Mouse (Mus musculus) bone marrow macrophage, adult 2 months (primary cell): Measurements from ENCODE around the gene Zer1. TPM values are rescaled to one million over a fixed set of nuclear protein-coding genes. Genes with fewer than 3 reads are reported as not detected.

Source experiments
- H3K27ac ChIP-seq: 2 replicates; pipeline ENCODE4 v1.5.1; 2012; ENCODE audit warnings: low read depth, low read length; ENCODE audit not compliant: insufficient read depth
- H3K4me1 ChIP-seq: 2 replicates; pipeline ENCODE4 v1.6.1; 2012; ENCODE audit warnings: low read length; ENCODE audit not compliant: control insufficient read depth, insufficient read depth
- H3K4me3 ChIP-seq: 2 replicates; pipeline ENCODE4 v1.5.1; 2012; ENCODE audit warnings: mild to moderate bottlenecking, low read length, moderate library complexity; ENCODE audit not compliant: insufficient read depth
- CTCF ChIP-seq: IDR thresholded peaks from 2 replicates; pipeline ENCODE4 v1.5.1; 2012; ENCODE audit warnings: low read depth, mild to moderate bottlenecking, low read length, moderate library complexity
- POLR2A ChIP-seq: IDR thresholded peaks from 2 replicates; pipeline ENCODE4 v1.6.1; 2012; ENCODE audit warnings: mild to moderate bottlenecking, low read depth, low read length, borderline replicate concordance
- polyA plus RNA-seq: library from polyadenylated mRNA; stranded (reverse); fragments of >200 nt; gene quantifications from 2 replicates; pipeline ENCODE4 v1.2.4, GENCODE M21; 2012; ENCODE audit not compliant: missing spikeins, insufficient read depth, insufficient read length

The Zer1 gene
- polyA plus RNA-seq, 1 experiment = 26.8 TPM

DNA sequence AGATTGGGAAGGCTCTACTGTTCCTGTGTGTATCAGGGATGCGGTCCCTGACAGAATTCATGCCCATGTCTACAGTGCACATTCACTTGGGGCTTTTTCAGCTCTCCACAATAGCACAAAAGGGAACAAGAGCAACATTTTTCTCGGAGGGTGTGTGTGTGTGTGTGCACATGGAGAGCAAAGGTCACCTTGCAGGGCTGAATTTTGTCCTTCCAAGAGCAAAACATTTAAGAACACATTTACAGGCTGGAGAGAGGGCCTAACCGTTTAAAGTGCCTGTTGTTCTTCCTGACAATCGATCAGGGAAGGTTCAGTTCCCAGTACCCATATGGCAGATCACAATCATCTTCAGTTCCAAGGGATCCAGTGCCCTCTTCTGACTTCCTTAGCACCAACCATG lies 5.8 kb upstream of the Zer1 start:
- Histone ChIP-seq H3K4me1 (peaks cover 12% of the 10 kb centered on the region), H3K4me3 (no peak overlapping the region), H3K27ac (no peak overlapping the region)
- TF ChIP-seq CTCF = no peak
- TF ChIP-seq POLR2A = no peak

DNA sequence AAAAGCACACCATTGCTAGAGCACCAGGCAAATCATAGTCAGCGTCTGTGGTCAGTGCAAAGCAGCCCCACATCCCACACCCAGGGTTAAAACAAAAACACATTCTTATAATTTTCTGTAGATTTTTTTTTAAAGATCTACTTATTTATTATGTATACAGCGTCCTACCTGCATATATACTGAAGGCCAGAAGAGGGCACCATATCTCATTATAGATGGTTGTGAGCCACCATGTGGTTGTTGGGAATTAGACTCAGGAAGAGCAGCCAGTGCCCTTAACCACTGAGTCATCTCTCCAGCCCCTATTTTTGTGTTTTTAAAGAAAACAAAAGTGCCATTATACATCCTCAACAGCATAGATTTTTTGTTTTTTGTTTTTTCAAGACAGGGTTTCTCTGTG lies 4.4 kb upstream of the Zer1 start:
- no peak overlapping the region for H3K27ac ChIP-seq
- TF ChIP-seq POLR2A (no peak), CTCF (no peak)
- H3K4me3 ChIP-seq = no peak overlapping the region
- H3K4me1 ChIP-seq = peaks cover 15% of the 10 kb centered on the region

DNA sequence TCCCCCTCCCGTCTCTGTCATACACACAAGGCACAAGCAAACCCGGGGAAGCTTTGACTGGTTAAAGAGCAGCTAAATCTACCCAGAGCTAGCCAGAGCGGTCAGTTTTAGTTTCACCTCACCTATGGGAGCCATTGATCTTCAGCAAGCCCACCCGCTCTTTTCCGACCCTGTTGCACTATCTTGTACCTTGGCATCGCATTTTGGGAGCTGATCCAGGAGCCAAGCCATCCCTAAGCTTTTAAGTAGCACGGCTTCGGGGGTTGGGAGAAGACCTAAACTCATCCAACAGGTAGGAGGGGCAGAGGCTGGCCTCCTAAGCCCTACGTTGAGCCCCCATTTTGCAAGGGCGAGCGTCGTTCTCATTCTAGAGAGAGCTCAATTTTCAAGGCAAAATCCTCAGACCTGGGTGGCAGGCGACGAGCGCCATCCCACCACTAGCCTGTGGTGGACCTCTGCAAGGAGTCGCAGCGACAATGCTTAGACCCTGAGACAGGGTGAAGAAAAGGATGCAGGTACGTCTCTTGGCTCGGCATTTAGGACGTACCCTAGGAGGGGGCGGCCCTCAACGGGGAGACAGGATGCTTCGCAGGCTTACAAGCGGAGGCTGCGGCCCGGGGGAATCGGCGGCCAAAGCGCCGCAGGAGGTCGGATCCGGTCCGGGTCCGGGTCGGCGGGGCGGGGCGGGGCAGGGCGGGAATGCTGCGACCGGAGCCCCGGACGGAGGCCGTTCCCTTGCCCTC lies 485 bp downstream of the Zer1 start:
- H3K4me3 ChIP-seq = peak overlapping the region; percentile 91
- H3K27ac ChIP-seq = no peak overlapping the region
- peaks cover 7% of the 10 kb centered on the region for H3K4me1 ChIP-seq
- no peak for TF ChIP-seq POLR2A
- no peak for TF ChIP-seq CTCF

DNA sequence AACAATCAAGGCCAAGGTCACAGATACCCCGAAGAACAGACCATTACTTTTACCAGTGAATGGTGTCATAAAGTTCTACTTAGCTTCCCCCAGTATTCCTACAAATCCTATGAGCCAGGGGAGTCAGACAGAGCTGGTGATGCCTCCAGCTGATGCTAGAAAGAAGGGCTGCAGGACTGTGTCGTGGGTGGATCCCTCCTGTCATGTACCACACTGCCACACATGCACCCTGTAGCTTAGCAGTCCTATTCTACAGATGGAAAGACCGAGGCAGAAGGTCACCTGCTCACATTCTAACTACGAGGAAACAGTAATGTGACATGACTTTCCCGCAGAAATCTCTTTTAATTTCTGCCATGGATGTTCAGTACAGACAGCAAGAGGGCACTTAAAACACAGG lies 1.6 kb downstream of the Zer1 start:
- no peak overlapping the region for H3K27ac ChIP-seq
- H3K4me3 ChIP-seq = no peak overlapping the region
- H3K4me1 ChIP-seq = peaks cover 7% of the 10 kb centered on the region
- no peak for TF ChIP-seq POLR2A
- no peak for TF ChIP-seq CTCF

DNA sequence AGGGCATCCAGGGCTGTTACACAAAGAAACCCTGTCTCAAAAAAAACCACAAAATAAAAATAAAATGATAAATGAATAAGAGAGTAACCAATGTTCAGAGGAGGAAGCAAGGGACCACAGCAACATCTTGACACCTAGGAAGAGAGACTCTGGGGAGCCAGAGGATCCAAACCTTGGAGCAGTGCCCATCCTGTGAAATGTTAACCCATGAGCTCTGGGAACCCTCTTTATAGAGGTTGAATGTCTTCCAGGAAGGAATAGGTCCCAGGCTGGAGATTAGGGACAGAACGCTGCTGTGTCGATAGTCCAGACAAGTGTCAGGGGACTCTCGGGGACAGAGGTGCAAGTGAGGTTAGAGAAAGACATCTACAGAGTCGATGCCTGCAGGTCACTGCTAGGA lies 4.1 kb downstream of the Zer1 start:
- Histone ChIP-seq H3K4me3 (no peak overlapping the region), H3K27ac (no peak overlapping the region), H3K4me1 (peaks cover 6% of the 10 kb centered on the region)
- no peak for TF ChIP-seq POLR2A
- TF ChIP-seq CTCF = no peak

DNA sequence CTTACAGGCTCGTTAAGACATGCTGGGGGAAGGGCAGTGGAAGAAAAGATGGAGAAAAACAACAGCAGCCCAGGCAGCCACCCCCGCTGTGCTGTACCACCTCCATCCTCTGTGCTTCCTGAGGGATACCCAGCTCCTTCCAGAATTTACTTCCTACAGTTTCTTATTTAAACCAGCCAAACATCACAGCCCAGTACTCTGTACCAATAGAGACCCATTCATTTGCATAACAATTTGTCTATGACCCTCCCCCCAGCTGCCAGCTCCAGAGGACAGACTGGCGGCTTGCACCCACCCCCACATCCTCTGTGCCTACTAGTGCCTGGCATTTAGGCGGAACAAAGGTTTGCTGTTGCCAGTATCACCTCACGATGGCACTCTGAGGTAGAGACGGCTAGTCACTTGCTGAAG lies 4.7 kb downstream of the Zer1 start:
- TF ChIP-seq POLR2A = no peak
- TF ChIP-seq CTCF = no peak
- Histone ChIP-seq H3K27ac (no peak overlapping the region), H3K4me3 (no peak overlapping the region), H3K4me1 (no peaks in the 10 kb centered on the region; the same call in 1 of the 2 replicates)

DNA sequence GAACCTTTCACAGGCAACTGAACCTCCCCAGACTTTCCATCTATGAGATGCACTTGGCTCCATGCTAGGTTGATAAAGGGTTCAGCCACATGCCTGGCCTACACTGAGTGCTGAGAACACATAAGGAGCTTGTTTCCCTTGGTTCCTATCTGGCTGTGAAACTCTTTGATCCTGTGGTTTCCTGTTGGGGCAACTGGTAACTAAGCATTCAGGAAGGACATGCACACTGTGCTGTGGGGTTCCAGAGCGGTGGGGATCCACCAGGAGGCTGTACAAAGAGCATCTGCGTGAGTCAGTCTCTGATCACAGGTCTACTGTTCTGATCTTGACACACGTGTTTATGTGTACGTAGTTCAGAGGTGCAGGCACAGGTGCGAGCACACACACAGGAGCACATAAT lies 11.8 kb downstream of the Zer1 start:
- no peak for TF ChIP-seq CTCF
- no peak for TF ChIP-seq POLR2A
- no peaks in the 10 kb centered on the region for H3K4me1 ChIP-seq
- H3K27ac ChIP-seq = no peak overlapping the region
- H3K4me3 ChIP-seq = no peak overlapping the region

DNA sequence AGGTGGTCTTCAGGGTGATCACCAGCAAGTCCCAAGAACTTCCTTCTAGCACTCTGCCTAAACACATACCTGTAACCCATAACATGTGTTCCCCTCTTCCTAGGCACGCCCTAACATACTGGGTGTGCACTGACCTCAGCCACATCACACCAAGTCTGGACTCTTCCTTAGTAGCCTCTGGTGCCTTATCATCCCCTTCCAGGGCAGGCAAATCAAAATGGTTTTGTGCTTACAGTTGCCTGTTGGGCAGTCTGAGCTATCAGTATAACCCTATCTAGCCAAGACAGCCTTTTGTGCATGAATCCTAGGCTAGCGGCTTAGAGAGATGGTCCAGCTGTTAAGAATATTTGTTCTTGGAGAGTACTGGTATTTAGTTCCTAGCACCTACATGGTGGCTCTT lies 12.9 kb downstream of the Zer1 start:
- H3K4me3 ChIP-seq = no peak overlapping the region
- no peaks in the 10 kb centered on the region for H3K4me1 ChIP-seq
- TF ChIP-seq CTCF (no peak), POLR2A (no peak)
- no peak overlapping the region for H3K27ac ChIP-seq

DNA sequence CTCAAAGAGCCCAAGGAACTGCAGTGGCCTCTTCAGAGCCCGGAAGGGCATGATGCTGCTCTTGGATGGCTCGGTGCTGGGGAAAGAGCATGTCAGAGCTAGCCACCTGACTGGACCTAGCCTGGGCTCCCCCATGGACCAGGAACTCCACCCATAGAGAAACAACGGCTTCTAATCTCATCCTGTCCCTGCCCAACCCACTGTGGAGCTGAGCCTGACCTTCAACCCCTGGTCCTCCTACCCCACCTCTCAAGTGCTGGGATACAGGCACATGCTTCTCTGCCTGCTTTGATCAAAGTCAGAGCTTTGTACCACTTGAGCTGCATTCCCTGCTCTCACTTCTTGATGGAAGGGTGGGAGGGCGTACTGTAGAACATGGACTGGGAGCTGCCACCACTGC lies 16.1 kb downstream of the Zer1 start:
- TF ChIP-seq CTCF (no peak), POLR2A (no peak)
- H3K27ac ChIP-seq = no peak overlapping the region
- H3K4me3 ChIP-seq = no peak overlapping the region
- no peaks in the 10 kb centered on the region for H3K4me1 ChIP-seq

DNA sequence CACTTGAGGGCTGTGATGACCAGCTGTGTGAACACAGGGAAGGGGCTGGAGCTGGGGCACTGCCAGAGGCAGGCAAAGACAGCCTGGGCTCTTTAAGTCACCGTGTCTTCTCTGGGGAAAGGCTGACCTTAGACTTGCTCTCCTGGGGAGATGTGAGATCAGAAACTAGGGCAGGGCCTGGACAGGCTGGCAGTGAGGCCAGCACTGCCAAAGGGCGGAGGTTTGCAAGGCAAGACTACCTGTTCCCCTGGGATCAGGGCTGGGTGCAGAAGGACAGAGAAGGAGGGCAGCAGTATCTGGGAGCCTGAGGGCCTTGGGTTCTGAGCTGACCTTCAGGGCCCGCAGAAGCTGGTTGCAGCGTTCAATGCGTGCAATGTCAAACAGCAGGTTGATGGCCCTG lies 16.7 kb downstream of the Zer1 start:
- Histone ChIP-seq H3K4me3 (no peak overlapping the region), H3K27ac (no peak overlapping the region), H3K4me1 (no peaks in the 10 kb centered on the region)
- TF ChIP-seq CTCF = no peak
- TF ChIP-seq POLR2A = no peak
